Mouse (Mus musculus) right cerebral cortex, adult 18-20 months (tissue): Measurements from ENCODE around the gene Slc47a1.
"Not testable (repeated sequence)": the region's sequence is repeated elsewhere in the genome, so short reads cannot be mapped to it uniquely, and the experiment has no call there.

ENCODE experiments used
- DNase-seq: peaks from one replicate; pipeline ENCODE4 v3.0.0; 2022; ENCODE audit warnings: mixed read lengths

Gene Slc47a1

GRCm38 (mm10) chr11:61377881-61378613, at the start of gene Slc47a1:
Gene Slc47a1 (minus strand): TSS chr11:61378345.
- no peak for DNase-seq

GRCm38 (mm10) chr11:61419253-61419652, 41.1 kb upstream of the Slc47a1 start:
- no peak for DNase-seq

GRCm38 (mm10) chr11:61417945-61418551, 39.9 kb upstream of the Slc47a1 start:
- DNase-seq, result peak; percentile 82

GRCm38 (mm10) chr11:61416540-61416939, 38.4 kb upstream of the Slc47a1 start:
- not testable (repeated sequence) for DNase-seq

- no peak for DNase-seq
Observed at GRCm38 (mm10) chr11:61415444-61415843, 37.3 kb upstream of the Slc47a1 start.

- DNase-seq, result no peak
Observed at GRCm38 (mm10) chr11:61414560-61414959, 36.4 kb upstream of the Slc47a1 start.

GRCm38 (mm10) chr11:61413411-61413810, 35.3 kb upstream of the Slc47a1 start:
- DNase-seq, result no peak

- DNase-seq, result no peak
Observed at GRCm38 (mm10) chr11:61411809-61412208, 33.7 kb upstream of the Slc47a1 start.

- DNase-seq, result no peak
Observed at GRCm38 (mm10) chr11:61411221-61411620, 33.1 kb upstream of the Slc47a1 start.

GRCm38 (mm10) chr11:61410129-61410528, 32.0 kb upstream of the Slc47a1 start:
- peak; percentile 85 for DNase-seq

- no peak for DNase-seq
Observed at GRCm38 (mm10) chr11:61409051-61409450, 30.9 kb upstream of the Slc47a1 start.

- peak; percentile 85 for DNase-seq
Observed at GRCm38 (mm10) chr11:61408184-61409027, 30.3 kb upstream of the Slc47a1 start.

- peak; percentile 95 for DNase-seq
Observed at GRCm38 (mm10) chr11:61407638-61408183, 29.6 kb upstream of the Slc47a1 start.

- no peak for DNase-seq
Observed at GRCm38 (mm10) chr11:61401794-61402193, 23.6 kb upstream of the Slc47a1 start.

GRCm38 (mm10) chr11:61400681-61401346, 22.7 kb upstream of the Slc47a1 start:
- no peak for DNase-seq

GRCm38 (mm10) chr11:61397423-61398043, 19.4 kb upstream of the Slc47a1 start:
- DNase-seq, result not testable (repeated sequence)

GRCm38 (mm10) chr11:61388936-61389335, 10.8 kb upstream of the Slc47a1 start:
- no peak for DNase-seq

- DNase-seq, result no peak
Observed at GRCm38 (mm10) chr11:61388012-61388411, 9.9 kb upstream of the Slc47a1 start.

GRCm38 (mm10) chr11:61387233-61387632, 9.1 kb upstream of the Slc47a1 start:
- no peak for DNase-seq

GRCm38 (mm10) chr11:61385725-61386124, 7.6 kb upstream of the Slc47a1 start:
- no peak for DNase-seq

GRCm38 (mm10) chr11:61381272-61381671, 3.1 kb upstream of the Slc47a1 start:
- DNase-seq, result no peak

- no peak for DNase-seq
Observed at GRCm38 (mm10) chr11:61378651-61379050, 506 bp upstream of the Slc47a1 start.
